Mouse (Mus musculus): Measurements from ENCODE around the gene 2010300C02Rik.

2010300C02Rik gene

GRCm38 (mm10) chr1:37711596-37712356, 8.1 kb downstream of the 2010300C02Rik start:
- no peak for DNase-seq (ENCODE audit: low spot score)

- DNase-seq (ENCODE audit: low spot score), result no peak
Observed at GRCm38 (mm10) chr1:37711082-37711481, 8.8 kb downstream of the 2010300C02Rik start.

GRCm38 (mm10) chr1:37709736-37710135, 10.1 kb downstream of the 2010300C02Rik start:
- DNase-seq (ENCODE audit: low spot score), result no peak

GRCm38 (mm10) chr1:37708270-37708955, 11.5 kb downstream of the 2010300C02Rik start:
- DNase-seq (ENCODE audit: low spot score), result no peak

- DNase-seq (ENCODE audit: low spot score), result no peak
Observed at GRCm38 (mm10) chr1:37702326-37702725, 17.6 kb downstream of the 2010300C02Rik start.

- DNase-seq (ENCODE audit: low spot score), result no peak
Observed at GRCm38 (mm10) chr1:37698852-37699439, 20.9 kb downstream of the 2010300C02Rik start.

GRCm38 (mm10) chr1:37698186-37698839, 21.6 kb downstream of the 2010300C02Rik start:
- peak; percentile 50 for DNase-seq (ENCODE audit: low spot score)

- no peak for DNase-seq (ENCODE audit: low spot score)
Observed at GRCm38 (mm10) chr1:37696918-37697317, 23.0 kb downstream of the 2010300C02Rik start.

- DNase-seq (ENCODE audit: low spot score), result no peak
Observed at GRCm38 (mm10) chr1:37695732-37696131, 24.2 kb downstream of the 2010300C02Rik start.

- no peak for DNase-seq (ENCODE audit: low spot score)
Observed at GRCm38 (mm10) chr1:37694417-37694816, 25.5 kb downstream of the 2010300C02Rik start.

- DNase-seq (ENCODE audit: low spot score), result no peak
Observed at GRCm38 (mm10) chr1:37691179-37691578, 28.7 kb downstream of the 2010300C02Rik start.

- DNase-seq (ENCODE audit: low spot score), result no peak
Observed at GRCm38 (mm10) chr1:37690665-37691064, 29.2 kb downstream of the 2010300C02Rik start.

- DNase-seq (ENCODE audit: low spot score), result no peak
Observed at GRCm38 (mm10) chr1:37689730-37690129, 30.2 kb downstream of the 2010300C02Rik start.

GRCm38 (mm10) chr1:37688351-37688750, 31.5 kb downstream of the 2010300C02Rik start:
- DNase-seq (ENCODE audit: low spot score), result no peak

GRCm38 (mm10) chr1:37687515-37687914, 32.4 kb downstream of the 2010300C02Rik start:
- DNase-seq (ENCODE audit: low spot score), result no peak

GRCm38 (mm10) chr1:37686953-37687441, 32.9 kb downstream of the 2010300C02Rik start:
- DNase-seq (ENCODE audit: low spot score), result no peak

- peak; percentile 84 for DNase-seq (ENCODE audit: low spot score)
Observed at GRCm38 (mm10) chr1:37678327-37679123, 41.4 kb downstream of the 2010300C02Rik start.

- no peak for DNase-seq (ENCODE audit: low spot score)
Observed at GRCm38 (mm10) chr1:37676967-37677512, 42.8 kb downstream of the 2010300C02Rik start.

- no peak for DNase-seq (ENCODE audit: low spot score)
Observed at GRCm38 (mm10) chr1:37675444-37675843, 44.4 kb downstream of the 2010300C02Rik start.

GRCm38 (mm10) chr1:37674266-37674665, 45.6 kb downstream of the 2010300C02Rik start:
- DNase-seq (ENCODE audit: low spot score), result no peak

GRCm38 (mm10) chr1:37671316-37671715, 48.6 kb downstream of the 2010300C02Rik start:
- no peak for DNase-seq (ENCODE audit: low spot score)
